Mouse (Mus musculus) limb, embryonic 15.5 days (tissue): ENCODE data around the gene Tm4sf1. TPM values are rescaled to one million over a fixed set of nuclear protein-coding genes. Genes with fewer than 3 reads are reported as not detected.

Experiments used
- ATAC-seq: fragments of 200-750 bp; cut with Nextera tagmentation; 2 replicates; pipeline ENCODE4 v1.8.0; 2017; ENCODE audit warnings: low read depth, moderate TSS enrichment; ENCODE audit not compliant: insufficient number of reproducible peaks, low FRiP score, low TSS enrichment
- H3K27ac ChIP-seq: fragments of 300-500 bp; sonication (generic); 2 replicates; pipeline ENCODE4 v1.5.1; 2015; ENCODE audit warnings: moderate library complexity, mild to moderate bottlenecking, inconsistent platforms
- H3K27me3 ChIP-seq: fragments of 300-500 bp; sonication (generic); 2 replicates; pipeline ENCODE4 v1.6.1; 2015; ENCODE audit warnings: inconsistent platforms
- H3K36me3 ChIP-seq: fragments of 300-500 bp; sonication (generic); 2 replicates; pipeline ENCODE4 v1.6.1; 2015; ENCODE audit warnings: inconsistent platforms
- H3K4me1 ChIP-seq: fragments of 300-500 bp; sonication (generic); 2 replicates; pipeline ENCODE4 v1.6.1; 2015; ENCODE audit warnings: inconsistent platforms
- H3K4me2 ChIP-seq: fragments of 300-500 bp; sonication (generic); 2 replicates; pipeline ENCODE4 v1.6.1; 2015; ENCODE audit warnings: mild to moderate bottlenecking, inconsistent platforms
- H3K4me3 ChIP-seq: fragments of 300-500 bp; sonication (generic); 2 replicates; pipeline ENCODE4 v1.5.1; 2015; ENCODE audit warnings: mild to moderate bottlenecking, inconsistent platforms
- H3K9ac ChIP-seq: fragments of 300-500 bp; sonication (generic); 2 replicates; pipeline ENCODE4 v1.6.1; 2015; ENCODE audit warnings: inconsistent platforms
- H3K9me3 ChIP-seq: fragments of 300-500 bp; sonication (generic); 2 replicates; pipeline ENCODE4 v1.6.1; 2016; ENCODE audit warnings: inconsistent platforms
- WGBS: fragments of 180-500 bp; shearing (Covaris S2); methylation state at CpG from one replicate; pipeline ENCODE4 v1.1.7; 2015; 5-methylcytosine and 5-hydroxymethylcytosine counted together
- polyA plus RNA-seq: library from polyadenylated mRNA; unstranded; fragments of >200 nt; fragmentation: Nextera tagmentation; extraction: Ambion mirVana; gene quantifications from 2 replicates; pipeline ENCODE4 v1.2.1, GENCODE M21; 2015

Gene Tm4sf1
- polyA plus RNA-seq, 1 experiment from 2014 or later = 106 TPM

GRCm38 (mm10) chr3:57302886-57303285 lies 1.1 kb upstream of the Tm4sf1 start:
- Histone ChIP-seq H3K27me3 (no peaks in the 10 kb centered on the region), H3K4me3 (no peak overlapping the region), H3K27ac (no peak overlapping the region), H3K9me3 (no peaks in the 10 kb centered on the region), H3K4me1 (peaks cover 4% of the 10 kb centered on the region), H3K9ac (no peak overlapping the region), H3K36me3 (no peaks in the 10 kb centered on the region), H3K4me2 (no peak overlapping the region)
- WGBS = 27% methylated on average over 2 of the region's 2 CpGs
- ATAC-seq = no peak

- ATAC-seq = no peak
- Histone ChIP-seq H3K9ac (no peak overlapping the region), H3K9me3 (no peaks in the 10 kb centered on the region), H3K27ac (no peak overlapping the region), H3K36me3 (no peaks in the 10 kb centered on the region), H3K4me1 (peaks cover 4% of the 10 kb centered on the region), H3K27me3 (no peaks in the 10 kb centered on the region), H3K4me3 (no peak overlapping the region), H3K4me2 (no peak overlapping the region)
- WGBS = 76% methylated on average over 4 of the region's 4 CpGs
These were observed 422 bp downstream of the Tm4sf1 start for GRCm38 (mm10) chr3:57301366-57301765.

GRCm38 (mm10) chr3:57297991-57298390 lies 3.8 kb downstream of the Tm4sf1 start:
- no peaks in the 10 kb centered on the region for H3K36me3 ChIP-seq
- H3K4me3 ChIP-seq = no peak overlapping the region
- peaks cover 18% of the 10 kb centered on the region for H3K4me1 ChIP-seq
- H3K27me3 ChIP-seq = no peaks in the 10 kb centered on the region
- no peak overlapping the region for H3K4me2 ChIP-seq
- no peaks in the 10 kb centered on the region for H3K9me3 ChIP-seq
- no peak overlapping the region for H3K9ac ChIP-seq
- ATAC-seq = no peak
- 70% methylated on average over 2 of the region's 2 CpGs for WGBS
- H3K27ac ChIP-seq = no peak overlapping the region

GRCm38 (mm10) chr3:57296574-57296973 lies 5.2 kb downstream of the Tm4sf1 start:
- ATAC-seq = no peak
- no peaks in the 10 kb centered on the region for H3K9me3 ChIP-seq
- no peak overlapping the region for H3K4me2 ChIP-seq
- H3K9ac ChIP-seq = no peak overlapping the region
- H3K36me3 ChIP-seq = no peaks in the 10 kb centered on the region
- peaks cover 14% of the 10 kb centered on the region for H3K4me1 ChIP-seq
- no peaks in the 10 kb centered on the region for H3K27me3 ChIP-seq
- H3K27ac ChIP-seq = no peak overlapping the region
- no peak overlapping the region for H3K4me3 ChIP-seq

GRCm38 (mm10) chr3:57295631-57296030 lies 6.2 kb downstream of the Tm4sf1 start:
- Histone ChIP-seq H3K36me3 (no peaks in the 10 kb centered on the region), H3K9ac (no peak overlapping the region), H3K27me3 (no peaks in the 10 kb centered on the region), H3K4me1 (peaks cover 14% of the 10 kb centered on the region), H3K9me3 (no peaks in the 10 kb centered on the region), H3K4me3 (no peak overlapping the region), H3K27ac (peak overlapping the region; percentile 86), H3K4me2 (no peak overlapping the region)
- ATAC-seq = no peak
- WGBS = 68% methylated on average over 4 of the region's 4 CpGs

- Histone ChIP-seq H3K4me1 (peaks cover 14% of the 10 kb centered on the region), H3K9ac (no peak overlapping the region), H3K4me3 (peak overlapping the region; percentile 31), H3K36me3 (no peaks in the 10 kb centered on the region), H3K27ac (peak overlapping the region; percentile 86), H3K9me3 (no peaks in the 10 kb centered on the region), H3K4me2 (peak overlapping the region; percentile 25), H3K27me3 (no peaks in the 10 kb centered on the region)
- peak; percentile 73 for ATAC-seq
- 24% methylated on average over 21 of the region's 21 CpGs for WGBS
These were observed 6.9 kb downstream of the Tm4sf1 start for GRCm38 (mm10) chr3:57294742-57295525.

GRCm38 (mm10) chr3:57293925-57294324 lies 7.9 kb downstream of the Tm4sf1 start:
- Histone ChIP-seq H3K9me3 (no peaks in the 10 kb centered on the region), H3K27me3 (no peaks in the 10 kb centered on the region), H3K4me2 (peak overlapping the region; percentile 25), H3K36me3 (no peaks in the 10 kb centered on the region), H3K9ac (no peak overlapping the region), H3K4me3 (peak overlapping the region; percentile 31), H3K27ac (peak overlapping the region; percentile 86), H3K4me1 (peaks cover 14% of the 10 kb centered on the region)
- peak; percentile 41; the same call in 1 of the 2 replicates for ATAC-seq
- WGBS = 29% methylated on average over 4 of the region's 4 CpGs

- Histone ChIP-seq H3K36me3 (no peaks in the 10 kb centered on the region), H3K4me1 (peaks cover 14% of the 10 kb centered on the region), H3K4me3 (no peak overlapping the region), H3K9ac (no peak overlapping the region), H3K9me3 (no peaks in the 10 kb centered on the region), H3K4me2 (0 out of 2 replicates have a peak overlapping the region, but pooled peaks have one; percentile 25), H3K27me3 (no peaks in the 10 kb centered on the region), H3K27ac (no peak overlapping the region)
- ATAC-seq = no peak
- 77% methylated on average over 11 of the region's 11 CpGs for WGBS
These were observed 9.0 kb downstream of the Tm4sf1 start for GRCm38 (mm10) chr3:57292826-57293225.

- ATAC-seq = no peak
- Histone ChIP-seq H3K36me3 (no peaks in the 10 kb centered on the region), H3K4me3 (no peak overlapping the region), H3K9me3 (no peaks in the 10 kb centered on the region), H3K4me1 (no peaks in the 10 kb centered on the region), H3K9ac (no peak overlapping the region), H3K27me3 (no peaks in the 10 kb centered on the region), H3K27ac (no peak overlapping the region), H3K4me2 (no peak overlapping the region)
- WGBS = 74% methylated on average over 1 of the region's 1 CpGs
These were observed 12.8 kb downstream of the Tm4sf1 start for GRCm38 (mm10) chr3:57288944-57289491.

GRCm38 (mm10) chr3:57287854-57288720 lies 13.7 kb downstream of the Tm4sf1 start:
- no peak for ATAC-seq

GRCm38 (mm10) chr3:57287438-57287837 lies 14.3 kb downstream of the Tm4sf1 start:
- no peaks in the 10 kb centered on the region for H3K4me1 ChIP-seq
- H3K9ac ChIP-seq = no peak overlapping the region
- no peaks in the 10 kb centered on the region for H3K9me3 ChIP-seq
- no peaks in the 10 kb centered on the region for H3K36me3 ChIP-seq
- ATAC-seq = no peak
- H3K27me3 ChIP-seq = no peaks in the 10 kb centered on the region
- H3K27ac ChIP-seq = no peak overlapping the region
- no peak overlapping the region for H3K4me2 ChIP-seq
- WGBS = 61% methylated on average over 4 of the region's 4 CpGs
- no peak overlapping the region for H3K4me3 ChIP-seq

More at GRCm38 (mm10) chr3:57287854-57288720, 13.7 kb downstream of the Tm4sf1 start:
- no peak overlapping the region for H3K4me2 ChIP-seq
- no peak overlapping the region for H3K4me3 ChIP-seq
- H3K36me3 ChIP-seq = no peaks in the 10 kb centered on the region
- H3K27ac ChIP-seq = peak overlapping the region; percentile 34; the same call in 1 of the 2 replicates
- H3K9ac ChIP-seq = no peak overlapping the region
- H3K9me3 ChIP-seq = no peaks in the 10 kb centered on the region
- no peaks in the 10 kb centered on the region for H3K27me3 ChIP-seq
- H3K4me1 ChIP-seq = no peaks in the 10 kb centered on the region
- 53% methylated on average over 7 of the region's 7 CpGs for WGBS

GRCm38 (mm10) chr3:57278225-57278624 lies 23.6 kb downstream of the Tm4sf1 start:
- Histone ChIP-seq H3K36me3 (no peaks in the 10 kb centered on the region), H3K9ac (no peak overlapping the region), H3K9me3 (no peaks in the 10 kb centered on the region), H3K27ac (no peak overlapping the region), H3K27me3 (no peaks in the 10 kb centered on the region), H3K4me3 (no peak overlapping the region), H3K4me2 (no peak overlapping the region), H3K4me1 (no peaks in the 10 kb centered on the region)
- ATAC-seq = no peak
- WGBS = 83% methylated on average over 4 of the region's 4 CpGs
